Mouse (Mus musculus): ENCODE measurements around the gene Hsf3.
"Not testable (repeated sequence)": the region's sequence is repeated elsewhere in the genome, so short reads cannot be mapped to it uniquely, and the experiment has no call there.

Gene Hsf3

GRCm38 (mm10) chrX:96456201-96456963, at the start of gene Hsf3:
Gene Hsf3, minus strand, starts transcription at chrX:96456294.
- no peak for DNase-seq (ENCODE audit: low read depth, low spot score)

DNA sequence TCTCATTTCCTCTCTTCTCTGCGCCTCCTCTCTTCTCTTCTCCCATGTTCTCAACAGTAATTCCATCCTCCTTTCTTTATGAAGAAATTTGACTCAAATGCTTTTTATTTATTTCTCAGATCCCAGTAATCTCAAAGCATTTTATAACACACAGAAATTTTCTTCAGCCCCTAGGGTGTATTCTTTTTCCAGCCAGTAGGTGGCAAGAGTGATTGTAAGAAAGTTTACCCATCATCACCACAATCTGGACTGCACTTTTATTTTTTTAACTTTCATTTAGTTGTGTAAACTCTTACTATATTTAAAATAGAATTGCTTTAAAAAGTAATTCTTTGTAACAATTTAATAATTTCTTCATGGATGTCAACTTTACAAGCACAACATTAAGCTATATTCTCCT, 45.5 kb upstream of the Hsf3 start:
- no peak for DNase-seq (ENCODE audit: low read depth, low spot score)

- DNase-seq (ENCODE audit: low read depth, low spot score) = no peak
Measured at GRCm38 (mm10) chrX:96455149-96455548, 945 bp downstream of the Hsf3 start, which contains the start of gene Heph. Gene Heph, plus strand, starts transcription at chrX:96455359.

- DNase-seq (ENCODE audit: low read depth, low spot score) = no peak
Measured at GRCm38 (mm10) chrX:96419383-96419782, 36.7 kb downstream of the Hsf3 start.

DNA sequence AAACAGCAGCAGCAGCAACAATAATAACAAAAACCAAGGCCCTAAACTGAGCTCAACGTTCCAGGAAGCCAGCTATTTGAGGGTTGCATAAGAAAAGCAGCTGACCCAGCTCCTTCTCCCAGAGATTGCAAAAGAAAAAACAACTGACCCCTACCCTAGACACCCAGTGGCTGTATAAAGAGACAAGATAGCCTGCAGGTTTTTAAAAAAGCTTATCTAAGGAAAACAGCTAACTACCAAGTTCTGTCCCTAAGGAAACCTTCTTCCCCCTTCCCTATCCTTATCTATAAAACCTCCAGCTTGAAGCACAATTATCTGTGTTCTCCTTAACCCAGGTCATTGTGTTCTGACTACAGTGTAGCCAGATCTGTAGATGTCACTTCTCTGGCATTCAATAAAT, 38.4 kb downstream of the Hsf3 start:
- DNase-seq (ENCODE audit: low read depth, low spot score) = no peak

DNA sequence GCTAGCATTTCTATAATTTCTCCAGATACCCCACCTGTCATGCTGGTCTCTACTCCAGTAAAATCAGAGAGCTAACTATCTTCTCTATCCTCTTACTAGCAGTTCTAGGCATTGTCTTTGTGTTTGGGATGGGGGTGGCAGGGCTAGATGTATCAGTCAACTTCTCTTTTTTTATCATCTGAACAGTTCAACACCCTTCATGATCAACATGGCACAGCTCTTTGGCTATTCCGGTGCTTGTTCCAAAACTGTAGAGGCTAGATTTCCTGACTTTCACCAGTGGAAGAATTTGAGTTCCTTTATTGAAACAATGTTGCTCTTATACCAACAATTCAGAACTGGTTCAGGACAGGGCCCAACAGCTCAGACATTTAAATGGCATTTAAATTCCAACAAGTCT, 39.1 kb downstream of the Hsf3 start:
- DNase-seq (ENCODE audit: low read depth, low spot score) = no peak

GRCm38 (mm10) chrX:96415351-96415750, 40.7 kb downstream of the Hsf3 start:
- DNase-seq (ENCODE audit: low read depth, low spot score) = not testable (repeated sequence)

GRCm38 (mm10) chrX:96339108-96339507, 117.0 kb downstream of the Hsf3 start:
- DNase-seq (ENCODE audit: low read depth, low spot score) = no peak

- DNase-seq (ENCODE audit: low read depth, low spot score) = peak; percentile 1
Measured at GRCm38 (mm10) chrX:96329764-96330163, 126.3 kb downstream of the Hsf3 start.

DNA sequence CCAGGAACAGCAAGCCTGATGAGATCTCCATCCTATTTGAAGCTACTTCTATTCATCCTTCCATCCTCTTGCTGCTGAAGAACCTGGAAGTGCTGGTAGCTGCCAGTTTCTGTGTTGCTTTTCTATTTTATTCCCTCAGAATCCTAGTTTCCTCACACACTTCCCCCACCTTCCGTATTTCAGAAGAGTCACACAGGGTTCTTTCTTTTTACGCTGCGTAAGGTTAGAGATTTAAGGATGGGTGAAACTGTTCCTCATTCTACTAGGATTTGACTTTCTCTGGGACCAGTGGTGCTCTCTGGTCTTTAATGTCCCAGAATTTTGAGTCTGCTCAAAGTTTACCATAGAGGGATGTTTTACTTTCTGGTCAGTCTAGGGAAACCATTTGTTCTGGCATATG, 162.8 kb downstream of the Hsf3 start, which contains the start of gene Vsig4:
TSS of gene Vsig4 (minus strand) at position 101 of the 400 bp plus-strand sequence.
- no peak for DNase-seq (ENCODE audit: low read depth, low spot score)

GRCm38 (mm10) chrX:96256509-96256908, 199.6 kb downstream of the Hsf3 start:
- no peak for DNase-seq (ENCODE audit: low read depth, low spot score)

All from telencephalon, adult 2 months (tissue).